20 mouse cellular contexts compared by ENCODE assay signal in the genomic region with DNA sequence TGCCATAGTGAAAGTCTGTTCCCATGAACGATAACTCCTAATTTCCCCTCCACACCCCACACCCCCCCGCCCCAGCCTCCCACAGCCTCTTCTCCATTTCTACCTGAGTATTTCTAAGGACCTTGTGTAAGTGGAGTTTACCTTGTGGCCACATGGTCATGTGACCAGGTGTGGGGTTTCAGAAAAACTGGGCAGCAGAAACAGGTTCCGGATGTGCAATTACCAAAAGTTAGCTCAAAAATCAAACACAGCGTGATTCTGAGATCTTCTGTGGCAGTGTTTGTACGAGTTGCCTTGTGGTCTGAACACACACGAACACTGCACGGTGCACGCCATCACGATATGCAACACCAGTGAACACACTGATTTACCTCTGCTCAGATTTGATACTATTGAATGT. TPM values are rescaled to one million over a fixed set of nuclear protein-coding genes. Genes with fewer than 3 reads are reported as not detected.
DNase-seq lines count a peak whose midpoint lies in the region; ATAC-seq and TF ChIP-seq lines count a peak whose summit lies in the region.
"Had no signal": no experiment of that assay in that cellular context is flagged by ENCODE, and none has a peak within 500 bp of the region (broad histone marks: within the 10 kb centered on the region; RNA-seq: fewer than 3 reads in every experiment).

No protein-coding gene starts in this region.

- H3K4me3 ChIP-seq in lung, adult 2 months (replicated peaks; ENCODE audit: extremely low read depth, low read depth, low read length): no peak overlapping the region
- H3K4me3 ChIP-seq in ES-Bruce4 (ENCODE audit: low read depth, low read length): no peak overlapping the region
- H3K4me3 ChIP-seq in limb, embryonic 10.5 days: no peak overlapping the region
- no peak overlapping the region for H3K4me3 ChIP-seq in myocyte
- no peak overlapping the region for H3K4me3 ChIP-seq in forebrain, embryonic 11.5 days (ENCODE audit: low read depth, low read length)
- H3K4me3 ChIP-seq: embryonic facial prominence, embryonic 12.5 days; forebrain, embryonic 12.5 days; hindbrain, embryonic 15.5 days had no signal

- H3K4me2 ChIP-seq in myocyte (ENCODE audit: low read depth): no peak overlapping the region
- no peak overlapping the region for H3K4me2 ChIP-seq in forebrain, embryonic 11.5 days (ENCODE audit: low read depth, low read length, severe bottlenecking)

- DNase-seq in lung, adult 2 months: peak; percentile 26
- DNase-seq in lung, postnatal 4 days: no peak
- no peak for DNase-seq in limb, embryonic 10.5 days (ENCODE audit: low spot score)
- DNase-seq in cerebellum, adult 9-10 months: no peak
- no peak for DNase-seq in forebrain, embryonic 11.5 days (ENCODE audit: low spot score)
- DNase-seq: adrenal gland, postnatal 14 days; cerebellum, adult 11-12 months; cerebellum, adult 9-11 months; cerebellum, postnatal 36 days; gastrocnemius, postnatal 10 days; heart, postnatal 36 days had no signal

- no peak for TF ChIP-seq POLR2A in lung, adult 2 months (IDR thresholded peaks at IDR 0.05; ENCODE audit: borderline replicate concordance, extremely low read depth, low read depth, low read length)
- no peak for TF ChIP-seq POLR2A in ES-Bruce4 (IDR thresholded peaks at IDR 0.05; ENCODE audit: insufficient read depth, low read length)
- TF ChIP-seq POLR2A in myocyte (IDR thresholded peaks at IDR 0.05; ENCODE audit: insufficient read length, low read depth): no peak

- TF ChIP-seq CTCF in lung, adult 2 months (IDR thresholded peaks at IDR 0.05; ENCODE audit: insufficient read depth, low read length): no peak
- TF ChIP-seq CTCF in ES-Bruce4 (IDR thresholded peaks at IDR 0.05; ENCODE audit: low read depth, low read length): no peak

- no peak overlapping the region for H3K27ac ChIP-seq in ES-Bruce4 (ENCODE audit: insufficient read depth, low read length)
- peak overlapping the region; percentile 36; the same call in 1 of the 2 replicates for H3K27ac ChIP-seq in limb, embryonic 10.5 days
- no peak overlapping the region for H3K27ac ChIP-seq in forebrain, embryonic 11.5 days (ENCODE audit: low read depth, low read length)
- H3K27ac ChIP-seq: embryonic facial prominence, embryonic 12.5 days; forebrain, embryonic 12.5 days; heart, embryonic 13.5 days; hindbrain, embryonic 15.5 days had no signal

- no peaks in the 10 kb centered on the region for H3K36me3 ChIP-seq in ES-Bruce4 (ENCODE audit: control insufficient read depth, insufficient read depth, low read length, poor library complexity, severe bottlenecking)
- H3K36me3 ChIP-seq in limb, embryonic 10.5 days: no peaks in the 10 kb centered on the region
- H3K36me3 ChIP-seq in myocyte (ENCODE audit: control insufficient read depth, insufficient read depth): peaks cover 44% of the 10 kb centered on the region
- H3K36me3 ChIP-seq in forebrain, embryonic 11.5 days (ENCODE audit: control insufficient read depth, insufficient read depth, low read length): no peaks in the 10 kb centered on the region
- H3K36me3 ChIP-seq: embryonic facial prominence, embryonic 12.5 days; forebrain, embryonic 12.5 days; heart, embryonic 13.5 days; hindbrain, embryonic 15.5 days had no signal

- H3K9ac ChIP-seq in ES-Bruce4 (ENCODE audit: low read depth, poor library complexity, severe bottlenecking): 0 out of 2 replicates have a peak overlapping the region, but pooled peaks have one; percentile 47
- no peak overlapping the region for H3K9ac ChIP-seq in forebrain, embryonic 11.5 days (ENCODE audit: low read length)
- H3K9ac ChIP-seq: embryonic facial prominence, embryonic 12.5 days; forebrain, embryonic 12.5 days; heart, embryonic 13.5 days; hindbrain, embryonic 15.5 days had no signal

- H3K9me3 ChIP-seq in ES-Bruce4 (replicated peaks; ENCODE audit: control insufficient read depth, insufficient read depth, low read length, poor library complexity, severe bottlenecking): no peaks in the 10 kb centered on the region
- no peaks in the 10 kb centered on the region for H3K9me3 ChIP-seq in limb, embryonic 10.5 days (replicated peaks)
- no peaks in the 10 kb centered on the region for H3K9me3 ChIP-seq in forebrain, embryonic 11.5 days (ENCODE audit: control insufficient read depth, low read length)
- H3K9me3 ChIP-seq: embryonic facial prominence, embryonic 12.5 days; forebrain, embryonic 12.5 days; heart, embryonic 13.5 days; hindbrain, embryonic 15.5 days had no signal

- H3K27me3 ChIP-seq in ES-Bruce4 (ENCODE audit: control insufficient read depth, insufficient read depth, low read length, poor library complexity, severe bottlenecking): no peaks in the 10 kb centered on the region
- no peaks in the 10 kb centered on the region for H3K27me3 ChIP-seq in limb, embryonic 10.5 days (ENCODE audit: low read depth, poor library complexity, severe bottlenecking)
- H3K27me3 ChIP-seq in myocyte (ENCODE audit: control insufficient read depth, insufficient read depth, insufficient read length): no peaks in the 10 kb centered on the region
- no peaks in the 10 kb centered on the region for H3K27me3 ChIP-seq in forebrain, embryonic 11.5 days (ENCODE audit: control insufficient read depth, insufficient read depth, low read length)
- H3K27me3 ChIP-seq: embryonic facial prominence, embryonic 12.5 days; hindbrain, embryonic 15.5 days; Patski had no signal

- H3K79me2 ChIP-seq in myocyte (ENCODE audit: control insufficient read depth, insufficient read depth): no peaks in the 10 kb centered on the region

- no peak for ATAC-seq in forebrain, embryonic 11.5 days (replicated peaks; ENCODE audit: low FRiP score)
- ATAC-seq: activated CD4-positive, CD25-positive, alpha-beta regulatory T cell, adult 4 months; forebrain, embryonic 16.5 days; Patski had no signal

- no peak for TF ChIP-seq EP300 in ES-Bruce4 (IDR thresholded peaks at IDR 0.05; ENCODE audit: insufficient read depth, low read depth, low read length)

- WGBS in lung, adult 2 months: 76% methylated on average over 9 of the region's 9 CpGs
- 90% methylated on average over 9 of the region's 9 CpGs for WGBS in limb, embryonic 10.5 days
- 91% methylated on average over 9 of the region's 9 CpGs for WGBS in forebrain, embryonic 11.5 days

- no peak overlapping the region for H3ac ChIP-seq in myocyte (ENCODE audit: control insufficient read depth, insufficient read length)

- H3K4me1 ChIP-seq in lung, adult 2 months (ENCODE audit: control insufficient read depth, insufficient read depth, low read length): peaks cover 3% of the 10 kb centered on the region; the same call in 1 of the 2 replicates
- peaks cover 4% of the 10 kb centered on the region for H3K4me1 ChIP-seq in ES-Bruce4 (ENCODE audit: control insufficient read depth, insufficient read depth, low read length)
- H3K4me1 ChIP-seq in limb, embryonic 10.5 days: peaks cover 58% of the 10 kb centered on the region
- peaks cover 2% of the 10 kb centered on the region; the same call in 1 of the 2 replicates for H3K4me1 ChIP-seq in forebrain, embryonic 11.5 days (replicated peaks; ENCODE audit: control insufficient read depth, insufficient read depth, low read length)

TF ChIP-seq in myocyte, 11 proteins besides CTCF, POLR2A, EP300 and RAD21:
- TF ChIP-seq POLR2AphosphoS2 (IDR thresholded peaks at IDR 0.05; ENCODE audit: insufficient read length, low read depth) (peak; percentile 34), MYOD1 (IDR thresholded peaks at IDR 0.05; ENCODE audit: control insufficient read depth in 1 of 3, insufficient read length in 2 of 3, low read depth in 2 of 3) (no peak)
TF ChIP-seq in myocyte: peak in this region for 1.

RNA-seq across cellular contexts. Expression of gene Chrna1, which starts 17.5 kb away (rescaled TPM):
- 0.66 TPM in 1 of 2 replicates, not detected in the other for polyA plus RNA-seq in lung, adult 2 months (2012; rRNA removed)
- polyA plus RNA-seq in ES-Bruce4 (2011; ENCODE audit: insufficient read depth, insufficient read length, low read depth, missing spikeins): not detected in 2 replicates
- polyA plus RNA-seq in limb, embryonic 10.5 days (2016; fragmentation: Nextera tagmentation; extraction: Ambion mirVana): 2.3 and 3.9 TPM in 2 replicates
- 391 TPM for polyA plus RNA-seq in myocyte (2012; fragmentation: generic; extraction: Trizol)
- polyA plus RNA-seq in forebrain, embryonic 11.5 days (2014; fragmentation: Nextera tagmentation; extraction: Ambion mirVana): 0.09 and 0.32 TPM in 2 replicates
- polyA plus RNA-seq: activated CD4-positive, CD25-positive, alpha-beta regulatory T cell, adult 4 months had no signal

RNA-seq across cellular contexts. Expression of gene Wipf1, which starts 33.1 kb away (rescaled TPM):
- 23.1 and 23.8 TPM in 2 replicates for polyA plus RNA-seq in lung, adult 2 months (2012; rRNA removed)
- polyA plus RNA-seq in ES-Bruce4 (2011; ENCODE audit: insufficient read depth, insufficient read length, low read depth, missing spikeins) (7.8 and 11.7 TPM in 2 replicates), myocyte (2012; fragmentation: generic; extraction: Trizol) (13.7 TPM)
- polyA plus RNA-seq in limb, embryonic 10.5 days (2016; fragmentation: Nextera tagmentation; extraction: Ambion mirVana): 13.3 and 14.2 TPM in 2 replicates
- 8.6 and 10.9 TPM in 2 replicates for polyA plus RNA-seq in forebrain, embryonic 11.5 days (2014; fragmentation: Nextera tagmentation; extraction: Ambion mirVana)

Comparison
In these comparisons a context has a peak if more than half of its experiments do, and no peak if none do; other contexts are left out.
1. RNA of gene Chrna1, which starts 17.5 kb away (polyA plus RNA-seq): 391 TPM in myocyte (single experiment); 2.3 to 3.9 TPM in limb, embryonic 10.5 days, 0.66 TPM in lung, adult 2 months, 0.09 to 0.32 TPM in forebrain, embryonic 11.5 days and not detected in ES-Bruce4; every median in the first group is over 10 times any median in the second.